Mouse (Mus musculus): ENCODE results near the gene Krt72.

Gene Krt72

GRCm38 (mm10) chr15:101786360-101786759 lies at the start of gene Krt72:
Krt72 (minus strand) TSS chr15:101786460.
- no peak for DNase-seq (ENCODE audit: low spot score in 2 of 2)

GRCm38 (mm10) chr15:101834784-101835328 lies 48.6 kb upstream of the Krt72 start:
- DNase-seq (ENCODE audit: low spot score in 2 of 2), result no peak

GRCm38 (mm10) chr15:101833131-101833530 lies 46.9 kb upstream of the Krt72 start:
- no peak for DNase-seq (ENCODE audit: low spot score in 2 of 2)

- no peak for DNase-seq (ENCODE audit: low spot score in 2 of 2)
Measured at GRCm38 (mm10) chr15:101829441-101829840, 43.2 kb upstream of the Krt72 start.

- DNase-seq (ENCODE audit: low spot score in 2 of 2), result no peak
Measured at GRCm38 (mm10) chr15:101821786-101822185, 35.5 kb upstream of the Krt72 start.

GRCm38 (mm10) chr15:101817875-101818274 lies 31.6 kb upstream of the Krt72 start, which contains the start of gene Krt2:
Krt2 (minus strand) TSS chr15:101818169.
- no peak for DNase-seq (ENCODE audit: low spot score in 2 of 2)

GRCm38 (mm10) chr15:101803052-101803822 lies 17.0 kb upstream of the Krt72 start:
- DNase-seq (ENCODE audit: low spot score in 2 of 2), result no peak

GRCm38 (mm10) chr15:101802296-101802835 lies 16.1 kb upstream of the Krt72 start, which contains the start of gene Krt73:
Krt73 (minus strand) TSS chr15:101802346.
- DNase-seq (ENCODE audit: low spot score in 2 of 2), result no peak

- DNase-seq (ENCODE audit: low spot score in 2 of 2), result no peak
Measured at GRCm38 (mm10) chr15:101790867-101791266, 4.6 kb upstream of the Krt72 start.

GRCm38 (mm10) chr15:101773420-101773819 lies 12.8 kb downstream of the Krt72 start:
- no peak for DNase-seq (ENCODE audit: low spot score in 2 of 2)

GRCm38 (mm10) chr15:101772711-101773081 lies 13.6 kb downstream of the Krt72 start:
- peak; percentile 79 to 91 for DNase-seq (ENCODE audit: low spot score in 2 of 2)

GRCm38 (mm10) chr15:101772080-101772710 lies 14.1 kb downstream of the Krt72 start:
- no peak for DNase-seq (ENCODE audit: low spot score in 2 of 2)

GRCm38 (mm10) chr15:101770226-101770625 lies 16.0 kb downstream of the Krt72 start:
- DNase-seq (ENCODE audit: low spot score in 2 of 2), result no peak

- DNase-seq (ENCODE audit: low spot score in 2 of 2), result no peak
Measured at GRCm38 (mm10) chr15:101742711-101743110, 43.5 kb downstream of the Krt72 start, which contains the start of gene Krt71. Krt71 (minus strand) TSS chr15:101743109.

GRCm38 (mm10) chr15:101737786-101738185 lies 48.5 kb downstream of the Krt72 start:
- DNase-seq (ENCODE audit: low spot score in 2 of 2), result no peak

- no peak for DNase-seq (ENCODE audit: low spot score in 2 of 2)
Measured at GRCm38 (mm10) chr15:101730653-101731052, 55.6 kb downstream of the Krt72 start.
